In genomic region chr9:70485840-70486239, GRCm38 (mm10) we compare ENCODE assay signal across 1 mouse cellular context.
TF ChIP-seq lines count a peak whose summit lies in the region.

No protein-coding gene starts in this region.

TF ChIP-seq in MEL, 35 proteins besides CTCF, POLR2A, EP300 and RAD21 (continued from another document):
- peak in 1 of 2 experiments; percentile 66; a peak in 1 of 4 replicates for TF ChIP-seq USF2 (IDR thresholded peaks at IDR 0.05; ENCODE audit: borderline replicate concordance in 1 of 2, insufficient read depth in 1 of 2, low read depth in 1 of 2, low read length in 2 of 2)
- peak; percentile 89 for TF ChIP-seq USF1 (IDR thresholded peaks at IDR 0.05; ENCODE audit: low read depth, low read length)
- TF ChIP-seq SMC3 (IDR thresholded peaks at IDR 0.05; ENCODE audit: low read depth, low read length), result no peak
- TF ChIP-seq ZC3H11A (IDR thresholded peaks at IDR 0.05; ENCODE audit: low read depth, low read length), result no peak
- TF ChIP-seq ZKSCAN1 (IDR thresholded peaks at IDR 0.05; ENCODE audit: low read depth, low read length), result no peak
